Mouse (Mus musculus): ENCODE data around the gene Psd. TPM values are rescaled to one million over a fixed set of nuclear protein-coding genes. Genes with fewer than 3 reads are reported as not detected.
A peak's percentile ranks its signal among the peaks of the same experiment; 100 is the strongest.

Psd gene
- polyA plus RNA-seq, 1 experiment = 7.6 TPM

DNA sequence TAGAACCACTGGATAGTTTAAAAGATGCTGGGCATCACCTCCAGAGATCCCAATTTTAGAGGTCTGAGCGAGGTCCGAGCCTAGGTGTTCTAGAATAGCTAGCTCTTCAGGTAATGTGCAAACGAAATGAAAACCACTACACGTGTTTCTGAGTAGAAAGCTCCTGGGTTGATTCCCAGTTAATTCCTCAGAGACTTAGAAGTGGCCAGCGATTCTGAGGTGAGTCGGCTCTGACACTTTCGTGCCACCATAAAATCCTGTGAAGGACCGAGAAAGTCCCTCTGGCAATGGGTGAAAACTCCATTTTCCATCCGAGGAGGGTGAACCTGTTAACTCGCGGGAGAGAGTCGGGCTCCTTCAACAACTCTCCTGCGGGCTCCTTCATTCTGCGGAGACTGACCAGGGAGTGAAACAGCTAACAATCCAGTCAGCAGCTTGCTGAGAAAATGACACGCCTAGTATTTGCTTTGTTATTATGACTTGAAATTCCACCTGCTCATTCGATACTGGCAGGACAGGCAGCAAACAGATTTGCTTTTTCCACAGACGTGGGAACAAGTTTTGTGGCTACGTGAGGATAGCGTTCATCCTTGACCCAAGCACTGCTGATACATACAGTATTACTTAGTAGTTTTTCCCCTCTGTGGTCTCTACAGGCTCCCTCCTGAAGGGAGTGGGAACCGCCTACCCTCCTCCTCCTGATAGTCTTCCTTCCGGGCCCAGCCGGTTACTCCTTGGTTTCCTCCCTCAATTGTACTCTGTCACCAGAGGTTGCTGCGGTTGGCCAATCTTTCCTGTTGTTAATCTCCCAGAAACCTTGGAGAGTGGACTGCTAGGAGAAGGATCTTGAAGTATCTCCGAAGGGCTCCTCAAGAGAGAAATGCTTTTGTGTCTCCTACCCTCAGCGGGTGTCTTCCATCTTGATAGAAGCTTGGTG lies 30.7 kb upstream of the Psd start:
- peaks cover 29% of the 10 kb centered on the region for H3K4me1 ChIP-seq (ENCODE audit: control insufficient read depth)
- H3K36me3 ChIP-seq (ENCODE audit: control insufficient read depth) = no peaks in the 10 kb centered on the region
- peak overlapping the region; percentile 66 for H3K4me3 ChIP-seq (replicated peaks)
- H3K9me3 ChIP-seq (ENCODE audit: control insufficient read depth, low read length) = no peaks in the 10 kb centered on the region
- no peak for TF ChIP-seq TAL1 (IDR thresholded peaks at IDR 0.05; ENCODE audit: low read length)
- no peak for TF ChIP-seq GATA1 (IDR thresholded peaks at IDR 0.05; ENCODE audit: low read length)
- H3K27me3 ChIP-seq (ENCODE audit: control insufficient read depth) = peaks cover 21% of the 10 kb centered on the region

- peak overlapping the region; percentile 66 for H3K4me3 ChIP-seq (replicated peaks)
- TF ChIP-seq TAL1 (IDR thresholded peaks at IDR 0.05; ENCODE audit: low read length) (no peak), GATA1 (IDR thresholded peaks at IDR 0.05; ENCODE audit: low read length) (0 out of 2 replicates have a peak, but pooled peaks have one; percentile 3)
- H3K36me3 ChIP-seq (ENCODE audit: control insufficient read depth) = no peaks in the 10 kb centered on the region
- H3K9me3 ChIP-seq (ENCODE audit: control insufficient read depth, low read length) = no peaks in the 10 kb centered on the region
- peaks cover 27% of the 10 kb centered on the region for H3K27me3 ChIP-seq (ENCODE audit: control insufficient read depth)
- H3K4me1 ChIP-seq (ENCODE audit: control insufficient read depth) = peaks cover 30% of the 10 kb centered on the region
Observed at GRCm38 (mm10) chr19:46356701-46357138, 29.8 kb upstream of the Psd start.

DNA sequence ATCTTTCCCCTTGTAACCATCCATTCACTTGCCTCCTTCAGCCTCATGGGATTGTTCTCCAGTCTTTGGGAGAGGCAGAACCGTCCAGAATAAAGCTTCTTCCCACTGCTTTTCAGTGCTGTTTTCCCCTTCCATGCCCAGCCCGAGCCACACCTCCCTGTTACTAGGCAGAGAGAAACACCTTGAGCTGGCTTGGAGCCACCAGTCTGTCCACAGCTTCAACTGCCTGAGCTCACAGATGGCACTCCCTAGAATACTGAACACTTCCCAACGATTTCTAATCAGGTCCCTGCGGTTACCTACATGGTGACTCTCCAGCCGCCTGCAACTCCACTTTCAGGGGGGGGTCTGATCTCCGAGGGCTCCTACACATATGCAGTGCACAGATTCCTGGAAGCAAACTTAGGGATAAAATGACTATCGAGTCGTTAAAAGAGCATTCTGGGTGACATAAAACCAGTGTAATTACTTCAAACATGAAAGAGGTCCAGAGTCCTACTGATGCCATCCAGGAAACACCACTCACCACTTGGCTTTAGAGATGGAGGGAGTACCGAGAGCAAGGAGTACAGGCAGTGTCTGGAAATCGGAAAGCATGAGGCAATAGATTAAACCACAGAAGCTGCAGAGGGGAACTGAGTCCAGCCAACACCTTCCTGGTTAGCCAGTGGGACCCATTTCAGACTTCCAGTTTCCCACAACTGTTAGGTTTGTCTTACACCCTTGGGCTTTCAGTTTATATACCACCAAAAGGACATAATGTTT lies 23.4 kb upstream of the Psd start, which contains the start of gene 2310034G01Rik:
2310034G01Rik (minus strand) TSS at position 135 of the 765 bp plus-strand sequence.
- Histone ChIP-seq H3K27me3 (ENCODE audit: control insufficient read depth) (peaks cover 68% of the 10 kb centered on the region), H3K36me3 (ENCODE audit: control insufficient read depth) (no peaks in the 10 kb centered on the region), H3K9me3 (ENCODE audit: control insufficient read depth, low read length) (peaks cover 7% of the 10 kb centered on the region; the same call in 1 of the 2 replicates), H3K4me1 (ENCODE audit: control insufficient read depth) (peaks cover 15% of the 10 kb centered on the region), H3K4me3 (replicated peaks) (peak within 1 kb of the TSS; percentile 55)
- TF ChIP-seq GATA1 (IDR thresholded peaks at IDR 0.05; ENCODE audit: low read length) = no peak
- no peak for TF ChIP-seq TAL1 (IDR thresholded peaks at IDR 0.05; ENCODE audit: low read length)

DNA sequence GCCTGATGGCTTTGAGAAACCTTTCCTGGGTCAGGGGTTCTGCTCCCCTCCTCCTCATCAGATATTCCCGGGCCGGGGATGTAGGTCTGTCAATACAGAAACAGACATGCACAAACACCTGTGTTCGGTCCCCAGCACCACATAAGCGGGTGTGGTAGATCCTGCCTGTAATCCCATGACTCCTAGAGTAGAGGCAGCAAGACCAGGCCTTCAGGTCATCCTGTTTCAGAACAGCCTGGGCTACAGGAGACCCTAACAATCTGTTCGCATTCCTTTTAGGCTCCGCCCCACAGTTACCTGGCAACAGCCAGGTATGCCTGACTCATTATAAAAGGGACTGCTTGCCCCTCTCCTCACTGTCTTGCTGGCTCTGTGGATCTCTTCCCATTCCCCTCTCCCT lies 22.6 kb upstream of the Psd start:
- Histone ChIP-seq H3K4me3 (replicated peaks) (no peak overlapping the region), H3K27me3 (ENCODE audit: control insufficient read depth) (peaks cover 75% of the 10 kb centered on the region), H3K9me3 (ENCODE audit: control insufficient read depth, low read length) (peaks cover 7% of the 10 kb centered on the region; the same call in 1 of the 2 replicates), H3K36me3 (ENCODE audit: control insufficient read depth) (no peaks in the 10 kb centered on the region), H3K4me1 (ENCODE audit: control insufficient read depth) (peaks cover 15% of the 10 kb centered on the region)
- TF ChIP-seq TAL1 (IDR thresholded peaks at IDR 0.05; ENCODE audit: low read length) (no peak), GATA1 (IDR thresholded peaks at IDR 0.05; ENCODE audit: low read length) (no peak)

GRCm38 (mm10) chr19:46348761-46349458 lies 22.0 kb upstream of the Psd start:
- peaks cover 79% of the 10 kb centered on the region for H3K27me3 ChIP-seq (ENCODE audit: control insufficient read depth)
- no peaks in the 10 kb centered on the region for H3K36me3 ChIP-seq (ENCODE audit: control insufficient read depth)
- H3K4me3 ChIP-seq (replicated peaks) = peak overlapping the region; percentile 55
- H3K4me1 ChIP-seq (ENCODE audit: control insufficient read depth) = peaks cover 15% of the 10 kb centered on the region
- TF ChIP-seq TAL1 (IDR thresholded peaks at IDR 0.05; ENCODE audit: low read length) (no peak), GATA1 (IDR thresholded peaks at IDR 0.05; ENCODE audit: low read length) (no peak)
- peaks cover 7% of the 10 kb centered on the region; the same call in 1 of the 2 replicates for H3K9me3 ChIP-seq (ENCODE audit: control insufficient read depth, low read length)

GRCm38 (mm10) chr19:46347936-46348668 lies 21.1 kb upstream of the Psd start:
- Histone ChIP-seq H3K36me3 (ENCODE audit: control insufficient read depth) (no peaks in the 10 kb centered on the region), H3K4me3 (replicated peaks) (peak overlapping the region; percentile 55), H3K4me1 (ENCODE audit: control insufficient read depth) (peaks cover 16% of the 10 kb centered on the region), H3K27me3 (ENCODE audit: control insufficient read depth) (peaks cover 86% of the 10 kb centered on the region), H3K9me3 (ENCODE audit: control insufficient read depth, low read length) (peaks cover 7% of the 10 kb centered on the region; the same call in 1 of the 2 replicates)
- TF ChIP-seq GATA1 (IDR thresholded peaks at IDR 0.05; ENCODE audit: low read length) = no peak
- TF ChIP-seq TAL1 (IDR thresholded peaks at IDR 0.05; ENCODE audit: low read length) = no peak

- Histone ChIP-seq H3K27me3 (ENCODE audit: control insufficient read depth) (peaks cover 83% of the 10 kb centered on the region), H3K4me3 (replicated peaks) (no peak overlapping the region), H3K9me3 (ENCODE audit: control insufficient read depth, low read length) (peaks cover 7% of the 10 kb centered on the region; the same call in 1 of the 2 replicates), H3K4me1 (ENCODE audit: control insufficient read depth) (peaks cover 11% of the 10 kb centered on the region), H3K36me3 (ENCODE audit: control insufficient read depth) (no peaks in the 10 kb centered on the region)
- TF ChIP-seq TAL1 (IDR thresholded peaks at IDR 0.05; ENCODE audit: low read length) (no peak), GATA1 (IDR thresholded peaks at IDR 0.05; ENCODE audit: low read length) (no peak)
Observed at GRCm38 (mm10) chr19:46347146-46347545, 20.2 kb upstream of the Psd start.

All from erythroblast, embryonic 14.5 days (primary cell).